Mouse (Mus musculus): ENCODE data around the gene Poc1b.

- TF ChIP-seq CTCF (IDR thresholded peaks at IDR 0.05; ENCODE audit: low read depth) = no peak
- no peak for TF ChIP-seq EP300 (optimal IDR thresholded peaks at IDR 0.05)
Observed at GRCm38 (mm10) chr10:99106311-99106702, 529 bp upstream of the Poc1b start.
